Comparison of ENCODE assay signal across 31 mouse cellular contexts in the genomic region with DNA sequence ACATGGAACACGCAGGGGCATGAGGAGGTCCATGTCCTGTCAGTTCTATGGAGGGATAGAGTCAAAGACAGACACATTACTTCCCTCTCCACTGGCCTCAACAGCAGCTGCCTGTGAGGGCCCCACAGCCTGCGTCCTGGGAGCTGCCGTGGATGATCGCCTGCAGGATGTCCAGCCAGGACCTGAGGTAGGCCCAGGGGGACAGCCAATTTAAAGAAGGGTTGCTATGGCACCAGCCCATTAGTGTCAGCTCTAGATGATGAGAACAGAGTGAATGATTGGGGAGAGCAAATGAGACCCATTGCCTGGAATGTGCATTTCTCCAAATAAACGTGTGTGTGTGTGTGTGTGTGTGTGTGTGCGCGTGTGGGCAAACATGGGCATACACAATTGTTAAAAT. TPM values are rescaled to one million over a fixed set of nuclear protein-coding genes. Genes with fewer than 3 reads are reported as not detected.
A peak's percentile ranks its signal among the peaks of the same experiment; 100 is the strongest.
DNase-seq lines count a peak whose midpoint lies in the region; ATAC-seq lines count a peak whose summit lies in the region.
"Had no signal": no experiment of that assay in that cellular context is flagged by ENCODE, and none has a peak within 500 bp of the region (broad histone marks: within the 10 kb centered on the region; RNA-seq: fewer than 3 reads in every experiment).

No protein-coding gene starts in this region.

- H3K9me3 ChIP-seq in forebrain, embryonic 14.5 days (replicated peaks; ENCODE audit: control insufficient read depth, low read length) = no peaks in the 10 kb centered on the region
- no peaks in the 10 kb centered on the region for H3K9me3 ChIP-seq in forebrain, embryonic 16.5 days (ENCODE audit: control insufficient read depth, low read length)
- H3K9me3 ChIP-seq in neural tube, embryonic 13.5 days = no peaks in the 10 kb centered on the region
- no peaks in the 10 kb centered on the region for H3K9me3 ChIP-seq in hindbrain, embryonic 14.5 days (ENCODE audit: control insufficient read depth, low read length)
- H3K9me3 ChIP-seq in intestine, embryonic 16.5 days (ENCODE audit: control insufficient read depth, low read length) = no peaks in the 10 kb centered on the region
- H3K9me3 ChIP-seq: embryonic facial prominence, embryonic 13.5 days; G1E; hindbrain, embryonic 15.5 days; intestine, embryonic 15.5 days; limb, embryonic 10.5 days; limb, embryonic 15.5 days; liver, embryonic 13.5 days; megakaryocyte, embryonic 14.5 days; midbrain, embryonic 15.5 days; stomach, embryonic 15.5 days had no signal

- no peak overlapping the region for H3K4me2 ChIP-seq in forebrain, embryonic 14.5 days (ENCODE audit: low read length)
- no peak overlapping the region for H3K4me2 ChIP-seq in forebrain, embryonic 16.5 days (ENCODE audit: low read length)
- no peak overlapping the region for H3K4me2 ChIP-seq in neural tube, embryonic 13.5 days
- no peak overlapping the region for H3K4me2 ChIP-seq in hindbrain, embryonic 14.5 days (replicated peaks)
- no peak overlapping the region for H3K4me2 ChIP-seq in intestine, embryonic 16.5 days (ENCODE audit: low read depth, low read length)
- H3K4me2 ChIP-seq: embryonic facial prominence, embryonic 13.5 days; hindbrain, embryonic 15.5 days; intestine, embryonic 15.5 days; limb, embryonic 15.5 days; liver, embryonic 13.5 days; midbrain, embryonic 15.5 days; stomach, embryonic 15.5 days had no signal

- no peak overlapping the region for H3K27ac ChIP-seq in forebrain, embryonic 14.5 days (ENCODE audit: low read depth, low read length)
- H3K27ac ChIP-seq in forebrain, embryonic 16.5 days (ENCODE audit: low read length) = no peak overlapping the region
- 0 out of 2 replicates have a peak overlapping the region, but pooled peaks have one; percentile 15 for H3K27ac ChIP-seq in neural tube, embryonic 13.5 days (replicated peaks)
- no peak overlapping the region for H3K27ac ChIP-seq in hindbrain, embryonic 14.5 days
- H3K27ac ChIP-seq in intestine, embryonic 16.5 days (ENCODE audit: low read length) = no peak overlapping the region
- H3K27ac ChIP-seq: embryonic facial prominence, embryonic 13.5 days; hindbrain, embryonic 15.5 days; intestine, embryonic 15.5 days; kidney, postnatal 0 days; limb, embryonic 10.5 days; limb, embryonic 15.5 days; liver, embryonic 13.5 days; midbrain, embryonic 15.5 days; stomach, embryonic 15.5 days had no signal

- H3K4me3 ChIP-seq in forebrain, embryonic 14.5 days (ENCODE audit: low read depth, low read length) = no peak overlapping the region
- H3K4me3 ChIP-seq in forebrain, embryonic 16.5 days (replicated peaks; ENCODE audit: low read length) = no peak overlapping the region
- no peak overlapping the region for H3K4me3 ChIP-seq in neural tube, embryonic 13.5 days
- no peak overlapping the region for H3K4me3 ChIP-seq in hindbrain, embryonic 14.5 days (replicated peaks; ENCODE audit: low read length)
- H3K4me3 ChIP-seq in intestine, embryonic 16.5 days (ENCODE audit: low read length) = no peak overlapping the region
- H3K4me3 ChIP-seq: embryonic facial prominence, embryonic 13.5 days; hindbrain, embryonic 15.5 days; intestine, embryonic 15.5 days; limb, embryonic 10.5 days; limb, embryonic 15.5 days; liver, embryonic 13.5 days; megakaryocyte, embryonic 14.5 days; midbrain, embryonic 15.5 days; stomach, embryonic 15.5 days had no signal

- 42% methylated on average over 7 of the region's 7 CpGs for WGBS in forebrain, embryonic 14.5 days
- 40% methylated on average over 7 of the region's 7 CpGs for WGBS in forebrain, embryonic 16.5 days
- 49% methylated on average over 7 of the region's 7 CpGs for WGBS in neural tube, embryonic 13.5 days
- WGBS in hindbrain, embryonic 14.5 days = 47% methylated on average over 7 of the region's 7 CpGs
- WGBS in intestine, embryonic 16.5 days = 55% methylated on average over 7 of the region's 7 CpGs

- peaks cover 3% of the 10 kb centered on the region; the same call in 1 of the 2 replicates for H3K36me3 ChIP-seq in forebrain, embryonic 14.5 days (ENCODE audit: control insufficient read depth, insufficient read depth, low read length)
- H3K36me3 ChIP-seq in forebrain, embryonic 16.5 days (ENCODE audit: control insufficient read depth, insufficient read depth) = no peaks in the 10 kb centered on the region
- peaks cover 4% of the 10 kb centered on the region; the same call in 1 of the 2 replicates for H3K36me3 ChIP-seq in neural tube, embryonic 13.5 days
- no peaks in the 10 kb centered on the region; the same call in 1 of the 2 replicates for H3K36me3 ChIP-seq in hindbrain, embryonic 14.5 days (replicated peaks; ENCODE audit: control insufficient read depth, insufficient read depth)
- no peaks in the 10 kb centered on the region for H3K36me3 ChIP-seq in intestine, embryonic 16.5 days (ENCODE audit: control insufficient read depth, insufficient read depth, low read length)
- H3K36me3 ChIP-seq: embryonic facial prominence, embryonic 13.5 days; intestine, embryonic 15.5 days; limb, embryonic 15.5 days; midbrain, embryonic 15.5 days; stomach, embryonic 15.5 days had no signal

- H3K27me3 ChIP-seq in forebrain, embryonic 14.5 days (replicated peaks; ENCODE audit: control insufficient read depth, insufficient read depth, low read length) = no peaks in the 10 kb centered on the region
- H3K27me3 ChIP-seq in forebrain, embryonic 16.5 days (replicated peaks; ENCODE audit: control insufficient read depth, insufficient read depth, low read length) = no peaks in the 10 kb centered on the region
- no peaks in the 10 kb centered on the region for H3K27me3 ChIP-seq in neural tube, embryonic 13.5 days
- no peaks in the 10 kb centered on the region for H3K27me3 ChIP-seq in hindbrain, embryonic 14.5 days (ENCODE audit: control insufficient read depth, insufficient read depth, low read length)
- H3K27me3 ChIP-seq in intestine, embryonic 16.5 days (replicated peaks; ENCODE audit: control insufficient read depth, insufficient read depth, low read length) = no peaks in the 10 kb centered on the region
- H3K27me3 ChIP-seq: embryonic facial prominence, embryonic 13.5 days; hindbrain, embryonic 15.5 days; intestine, embryonic 15.5 days; limb, embryonic 15.5 days; liver, embryonic 13.5 days; megakaryocyte, embryonic 14.5 days; midbrain, embryonic 15.5 days; stomach, embryonic 15.5 days had no signal

- peaks cover 2% of the 10 kb centered on the region; the same call in 1 of the 2 replicates for H3K4me1 ChIP-seq in forebrain, embryonic 14.5 days (ENCODE audit: control insufficient read depth, insufficient read depth, low read length)
- no peaks in the 10 kb centered on the region for H3K4me1 ChIP-seq in forebrain, embryonic 16.5 days (replicated peaks; ENCODE audit: control insufficient read depth, insufficient read depth, low read length)
- H3K4me1 ChIP-seq in neural tube, embryonic 13.5 days (replicated peaks) = peaks cover 20% of the 10 kb centered on the region
- H3K4me1 ChIP-seq in hindbrain, embryonic 14.5 days (replicated peaks; ENCODE audit: control insufficient read depth, insufficient read depth, low read length) = peaks cover 6% of the 10 kb centered on the region; the same call in 1 of the 2 replicates
- no peaks in the 10 kb centered on the region for H3K4me1 ChIP-seq in intestine, embryonic 16.5 days (ENCODE audit: control insufficient read depth, insufficient read depth, low read length)
- H3K4me1 ChIP-seq: intestine, embryonic 15.5 days; limb, embryonic 15.5 days; midbrain, embryonic 15.5 days; stomach, embryonic 15.5 days had no signal

- ATAC-seq in forebrain, embryonic 14.5 days = peak; percentile 20; the same call in 1 of the 2 replicates
- ATAC-seq in forebrain, embryonic 16.5 days = no peak
- ATAC-seq in neural tube, embryonic 13.5 days (ENCODE audit: low read depth) = no peak
- 0 out of 2 replicates have a peak, but pooled peaks have one; percentile 24 for ATAC-seq in hindbrain, embryonic 14.5 days (ENCODE audit: low FRiP score)
- ATAC-seq in intestine, embryonic 16.5 days = no peak
- ATAC-seq: intestine, embryonic 15.5 days; lung, postnatal 0 days; midbrain, embryonic 15.5 days had no signal

- DNase-seq in forebrain, embryonic 14.5 days (ENCODE audit: low spot score) = no peak
- DNase-seq in neural tube, embryonic 10.5 days (ENCODE audit: extremely low spot score, low spot score) = no peak
- DNase-seq in hindbrain, embryonic 14.5 days (ENCODE audit: low spot score) = no peak
- no peak for DNase-seq in ovary, postnatal 36 days (ENCODE audit: low spot score)
- no peak for DNase-seq in right cerebral cortex, postnatal 14 days
- DNase-seq: adrenal gland, adult 8-10 months; cerebellum, adult 11-12 months; cerebellum, postnatal 10 days; gastrocnemius, postnatal 14 days; heart, postnatal 14 days; kidney, adult 8-10 months; kidney, postnatal 4 days; liver, embryonic 13.5 days; lung, adult 18-20 months; lung, postnatal 4 days; right cerebral cortex, postnatal 25 days had no signal

- no peak overlapping the region for H3K9ac ChIP-seq in forebrain, embryonic 14.5 days (ENCODE audit: low read length)
- no peak overlapping the region for H3K9ac ChIP-seq in forebrain, embryonic 16.5 days (replicated peaks; ENCODE audit: low read depth, low read length)
- no peak overlapping the region for H3K9ac ChIP-seq in neural tube, embryonic 13.5 days
- H3K9ac ChIP-seq in hindbrain, embryonic 14.5 days = no peak overlapping the region
- no peak overlapping the region for H3K9ac ChIP-seq in intestine, embryonic 16.5 days (ENCODE audit: low read depth, low read length)
- H3K9ac ChIP-seq: embryonic facial prominence, embryonic 13.5 days; hindbrain, embryonic 15.5 days; intestine, embryonic 15.5 days; limb, embryonic 15.5 days; liver, embryonic 13.5 days; midbrain, embryonic 15.5 days; stomach, embryonic 15.5 days had no signal

RNA-seq across cellular contexts. Expression of gene Slc25a18, which starts 11.0 kb away (rescaled TPM):
- 2.0 and 3.0 TPM in 2 replicates for polyA plus RNA-seq in forebrain, embryonic 14.5 days (2014; fragmentation: Nextera tagmentation; extraction: Ambion mirVana)
- 1.4 and 3.5 TPM in 2 replicates for polyA plus RNA-seq in forebrain, embryonic 16.5 days (2015; fragmentation: Nextera tagmentation; extraction: Ambion mirVana)
- polyA plus RNA-seq in neural tube, embryonic 13.5 days (2015; fragmentation: Nextera tagmentation; extraction: Ambion mirVana) = 9.5 and 11.5 TPM in 2 replicates
- 17.8 and 22.1 TPM in 2 replicates for polyA plus RNA-seq in hindbrain, embryonic 14.5 days (2014; fragmentation: Nextera tagmentation; extraction: Ambion mirVana)
- not detected in 2 replicates for polyA plus RNA-seq in intestine, embryonic 16.5 days (2015; fragmentation: Nextera tagmentation; extraction: Ambion mirVana)
- polyA plus RNA-seq: G1E; kidney, postnatal 0 days; urinary bladder, adult 2 months had no signal

RNA-seq across cellular contexts. Expression of gene Atp6v1e1, which starts 38.2 kb away (rescaled TPM):
- polyA plus RNA-seq in forebrain, embryonic 14.5 days (2014; fragmentation: Nextera tagmentation; extraction: Ambion mirVana) = 255 and 275 TPM in 2 replicates
- polyA plus RNA-seq in forebrain, embryonic 16.5 days (2015; fragmentation: Nextera tagmentation; extraction: Ambion mirVana) = 240 and 248 TPM in 2 replicates
- polyA plus RNA-seq in neural tube, embryonic 13.5 days (2015; fragmentation: Nextera tagmentation; extraction: Ambion mirVana) = 301 TPM in 2 replicates
- 297 and 309 TPM in 2 replicates for polyA plus RNA-seq in hindbrain, embryonic 14.5 days (2014; fragmentation: Nextera tagmentation; extraction: Ambion mirVana)
- polyA plus RNA-seq in intestine, embryonic 16.5 days (2015; fragmentation: Nextera tagmentation; extraction: Ambion mirVana) = 187 and 202 TPM in 2 replicates

RNA-seq across cellular contexts. Expression of gene Bcl2l13, which starts 51.7 kb away (rescaled TPM):
- polyA plus RNA-seq in forebrain, embryonic 14.5 days (2014; fragmentation: Nextera tagmentation; extraction: Ambion mirVana) = 31.2 and 31.3 TPM in 2 replicates
- polyA plus RNA-seq in forebrain, embryonic 16.5 days (2015; fragmentation: Nextera tagmentation; extraction: Ambion mirVana) = 32.8 and 35.2 TPM in 2 replicates
- polyA plus RNA-seq in neural tube, embryonic 13.5 days (2015; fragmentation: Nextera tagmentation; extraction: Ambion mirVana) = 23.6 and 23.8 TPM in 2 replicates
- 28.2 and 28.7 TPM in 2 replicates for polyA plus RNA-seq in hindbrain, embryonic 14.5 days (2014; fragmentation: Nextera tagmentation; extraction: Ambion mirVana)
- 18.1 and 19.6 TPM in 2 replicates for polyA plus RNA-seq in intestine, embryonic 16.5 days (2015; fragmentation: Nextera tagmentation; extraction: Ambion mirVana)

Comparison
In these comparisons a context has a peak if more than half of its experiments do, and no peak if none do; other contexts are left out.
1. ATAC-seq: peak in forebrain, embryonic 14.5 days (single experiment) and hindbrain, embryonic 14.5 days (single experiment); none in forebrain, embryonic 16.5 days (single experiment), neural tube, embryonic 13.5 days (single experiment) and intestine, embryonic 16.5 days (single experiment).